Mouse (Mus musculus) E14TG2a.4 (cell line): ENCODE data around the gene Lsg1.

Experiments used
- CTCF ChIP-seq: conservative IDR thresholded peaks from 2 replicates; pipeline ENCODE4 v1.5.1; 2014; ENCODE audit warnings: low read length
- POU5F1 ChIP-seq: IDR thresholded peaks from 2 replicates; pipeline ENCODE4 v1.6.1; 2014; ENCODE audit warnings: low read length, borderline replicate concordance

- TF ChIP-seq CTCF (no peak), POU5F1 (no peak)
Observed at GRCm38 (mm10) chr16:30540107-30541001, 47.0 kb downstream of the Lsg1 start.
